Mouse (Mus musculus) bone marrow, adult 2 months (tissue): Measurements from ENCODE around the gene Trak1. TPM values are rescaled to one million over a fixed set of nuclear protein-coding genes. Genes with fewer than 3 reads are reported as not detected.

Experiments used
- H3K27ac ChIP-seq: fragments of 200-500 bp; 2 replicates; pipeline ENCODE4 v1.5.1; 2012; ENCODE audit warnings: low read depth, mild to moderate bottlenecking, control low read depth, inconsistent platforms, low read length; ENCODE audit not compliant: control insufficient read depth, poor library complexity, insufficient read depth
- H3K4me1 ChIP-seq: fragments of 200-500 bp; 2 replicates; pipeline ENCODE4 v1.6.1; 2011; ENCODE audit warnings: low read length; ENCODE audit not compliant: control insufficient read depth, insufficient read depth
- H3K4me3 ChIP-seq: fragments of 200-500 bp; replicated peaks from 2 replicates; pipeline ENCODE3; 2011; ENCODE audit warnings: mild to moderate bottlenecking, low read depth, low read length, control low read depth; ENCODE audit not compliant: control insufficient read depth
- CTCF ChIP-seq: fragments of 200-500 bp; IDR thresholded peaks from 2 replicates; pipeline ENCODE4 v1.5.1; 2011; ENCODE audit warnings: low read length, control low read depth; ENCODE audit not compliant: control insufficient read depth, insufficient read depth
- POLR2A ChIP-seq: fragments of 200-500 bp; IDR thresholded peaks from 2 replicates; pipeline ENCODE4 v1.6.1; 2011; ENCODE audit warnings: low read depth, mild to moderate bottlenecking, control low read depth, low read length, borderline replicate concordance; ENCODE audit not compliant: control insufficient read depth
- WGBS: fragments of 180-500 bp; shearing (Covaris S2); methylation state at CpG from one replicate; pipeline ENCODE4 v1.1.7; 2018; 5-methylcytosine and 5-hydroxymethylcytosine counted together
- polyA plus RNA-seq: library from polyadenylated mRNA; stranded (reverse); fragments of >200 nt; gene quantifications from 2 replicates; pipeline ENCODE4 v1.2.4, GENCODE M21; 2011; ENCODE audit warnings: low replicate concordance; ENCODE audit not compliant: missing spikeins, insufficient read depth, insufficient read length

The Trak1 gene
- polyA plus RNA-seq, 1 experiment: 29.4 TPM

GRCm38 (mm10) chr9:121381678-121382297, 84.5 kb downstream of the Trak1 start:
- WGBS: 50% methylated on average over 17 of the region's 17 CpGs
- no peak overlapping the region for H3K4me3 ChIP-seq
- no peak for TF ChIP-seq POLR2A
- no peak for TF ChIP-seq CTCF
- H3K27ac ChIP-seq: no peak overlapping the region
- H3K4me1 ChIP-seq: peaks cover 3% of the 10 kb centered on the region

GRCm38 (mm10) chr9:121382568-121382967, 85.3 kb downstream of the Trak1 start:
- H3K4me3 ChIP-seq: no peak overlapping the region
- no peak overlapping the region for H3K27ac ChIP-seq
- peaks cover 3% of the 10 kb centered on the region for H3K4me1 ChIP-seq
- WGBS: 53% methylated on average over 14 of the region's 14 CpGs
- TF ChIP-seq POLR2A: no peak
- TF ChIP-seq CTCF: no peak

GRCm38 (mm10) chr9:121383180-121383586, 85.9 kb downstream of the Trak1 start:
- TF ChIP-seq POLR2A (no peak), CTCF (no peak)
- H3K4me1 ChIP-seq: peaks cover 3% of the 10 kb centered on the region
- WGBS: 86% methylated on average over 9 of the region's 9 CpGs
- H3K4me3 ChIP-seq: no peak overlapping the region
- no peak overlapping the region for H3K27ac ChIP-seq

- Histone ChIP-seq H3K27ac (no peak overlapping the region), H3K4me1 (peaks cover 3% of the 10 kb centered on the region), H3K4me3 (no peak overlapping the region)
- WGBS: 47% methylated on average over 7 of the region's 7 CpGs
- TF ChIP-seq CTCF: no peak
- TF ChIP-seq POLR2A: no peak
Observed at GRCm38 (mm10) chr9:121384620-121385019, 87.3 kb downstream of the Trak1 start.

GRCm38 (mm10) chr9:121385091-121385748, 87.9 kb downstream of the Trak1 start:
- no peak for TF ChIP-seq POLR2A
- TF ChIP-seq CTCF: peak; percentile 90
- 45% methylated on average over 16 of the region's 16 CpGs for whole genome bisulfite sequencing

GRCm38 (mm10) chr9:121385749-121386350, 88.5 kb downstream of the Trak1 start:
- 83% methylated on average over 12 of the region's 12 CpGs for WGBS
- H3K27ac ChIP-seq: no peak overlapping the region

More at GRCm38 (mm10) chr9:121385091-121385748, 87.9 kb downstream of the Trak1 start:
- no peak overlapping the region for H3K27ac ChIP-seq
- H3K4me3 ChIP-seq: no peak overlapping the region
- H3K4me1 ChIP-seq: peaks cover 3% of the 10 kb centered on the region

GRCm38 (mm10) chr9:121387539-121388272, 90.4 kb downstream of the Trak1 start:
- Histone ChIP-seq H3K4me1 (peaks cover under 1% of the 10 kb centered on the region), H3K27ac (no peak overlapping the region), H3K4me3 (no peak overlapping the region)
- 88% methylated on average over 9 of the region's 9 CpGs for WGBS
- TF ChIP-seq POLR2A (no peak), CTCF (no peak)

More at GRCm38 (mm10) chr9:121385749-121386350, 88.5 kb downstream of the Trak1 start:
- TF ChIP-seq CTCF: no peak
- no peak for TF ChIP-seq POLR2A
- H3K4me3 ChIP-seq: no peak overlapping the region
- peaks cover 3% of the 10 kb centered on the region for H3K4me1 ChIP-seq

GRCm38 (mm10) chr9:121388273-121388931, 91.1 kb downstream of the Trak1 start:
- Histone ChIP-seq H3K4me1 (no peaks in the 10 kb centered on the region), H3K4me3 (no peak overlapping the region), H3K27ac (no peak overlapping the region)
- 87% methylated on average over 13 of the region's 13 CpGs for WGBS
- TF ChIP-seq POLR2A: no peak
- no peak for TF ChIP-seq CTCF
